Mouse (Mus musculus) neural tube, embryonic 11.5 days (tissue): ENCODE measurements at regions not wholly inside any gene's neighbourhood (a gene's known extent, or its start where the extent isn't known, plus 50 kb on each side); places are given as distances from the start of the nearest gene placed in this dataset.

Experiments used
- ATAC-seq: fragments of 200-750 bp; cut with Nextera tagmentation; 2 replicates; pipeline ENCODE4 v1.8.0; 2017; ENCODE audit warnings: moderate number of reproducible peaks, mild to moderate bottlenecking, moderate TSS enrichment, moderate library complexity; ENCODE audit not compliant: insufficient read depth, low FRiP score, low TSS enrichment
- DNase-seq: peaks from one replicate; pipeline ENCODE4 v3.0.0-alpha.2; 2015; ENCODE audit warnings: low spot score
- H3K27ac ChIP-seq: fragments of 300-500 bp; sonication (generic); 2 replicates; pipeline ENCODE4 v1.5.1; 2014; ENCODE audit warnings: low read depth, mild to moderate bottlenecking, low read length
- H3K27me3 ChIP-seq: fragments of 300-500 bp; sonication (generic); 2 replicates; pipeline ENCODE4 v1.6.1; 2014; ENCODE audit warnings: mild to moderate bottlenecking, low read length, mixed read lengths; ENCODE audit not compliant: control insufficient read depth, insufficient read depth
- H3K36me3 ChIP-seq: fragments of 300-500 bp; sonication (generic); 2 replicates; pipeline ENCODE4 v1.6.1; 2014; ENCODE audit warnings: mild to moderate bottlenecking, low read length, moderate library complexity, mixed read lengths; ENCODE audit not compliant: control insufficient read depth, insufficient read depth
- H3K4me1 ChIP-seq: fragments of 300-500 bp; sonication (generic); 2 replicates; pipeline ENCODE4 v1.6.1; 2014; ENCODE audit warnings: low read length, mixed read lengths; ENCODE audit not compliant: control insufficient read depth, insufficient read depth
- H3K4me2 ChIP-seq: fragments of 300-500 bp; sonication (generic); 2 replicates; pipeline ENCODE4 v1.6.1; 2014; ENCODE audit warnings: low read depth, mild to moderate bottlenecking, moderate library complexity
- H3K4me3 ChIP-seq: fragments of 300-500 bp; sonication (generic); 2 replicates; pipeline ENCODE4 v1.5.1; 2014; ENCODE audit warnings: low read depth, low read length
- H3K9ac ChIP-seq: fragments of 300-500 bp; sonication (generic); 2 replicates; pipeline ENCODE4 v1.6.1; 2014; ENCODE audit warnings: mild to moderate bottlenecking, low read length
- H3K9me3 ChIP-seq: fragments of 300-500 bp; sonication (generic); 2 replicates; pipeline ENCODE4 v1.6.1; 2016; ENCODE audit warnings: low read length; ENCODE audit not compliant: control insufficient read depth
- WGBS: fragments of 180-500 bp; shearing (Covaris S2); extraction: QIAGEN DNeasy Blood & Tissue Kit; methylation state at CpG from one replicate; pipeline ENCODE4 v1.1.7; 2014; 5-methylcytosine and 5-hydroxymethylcytosine counted together

- no peak for ATAC-seq
- 38% methylated on average over 3 of the region's 3 CpGs for WGBS
These were observed 55.6 kb upstream of the Ccdc190 start for GRCm38 (mm10) chr1:169872865-169873264.

GRCm38 (mm10) chr1:169868636-169869035 is 59.8 kb upstream of the Ccdc190 start:
- Histone ChIP-seq H3K36me3 (no peaks in the 10 kb centered on the region), H3K4me3 (no peak overlapping the region), H3K9ac (no peak overlapping the region), H3K4me2 (no peak overlapping the region), H3K4me1 (no peaks in the 10 kb centered on the region), H3K27ac (no peak overlapping the region), H3K9me3 (no peaks in the 10 kb centered on the region), H3K27me3 (no peaks in the 10 kb centered on the region)
- DNase-seq = no peak
- WGBS = 83% methylated on average over 3 of the region's 3 CpGs
- ATAC-seq = no peak

More at GRCm38 (mm10) chr1:169872865-169873264, 55.6 kb upstream of the Ccdc190 start:
- Histone ChIP-seq H3K27me3 (no peaks in the 10 kb centered on the region), H3K4me3 (no peak overlapping the region), H3K9me3 (no peaks in the 10 kb centered on the region), H3K27ac (no peak overlapping the region), H3K4me1 (no peaks in the 10 kb centered on the region), H3K9ac (no peak overlapping the region), H3K4me2 (no peak overlapping the region), H3K36me3 (no peaks in the 10 kb centered on the region)
- DNase-seq = no peak

- no peaks in the 10 kb centered on the region for H3K36me3 ChIP-seq
- 50% methylated on average over 3 of the region's 3 CpGs for WGBS
- H3K9ac ChIP-seq = no peak overlapping the region
- H3K27me3 ChIP-seq = no peaks in the 10 kb centered on the region
- DNase-seq = no peak
- no peaks in the 10 kb centered on the region for H3K4me1 ChIP-seq
- H3K4me2 ChIP-seq = no peak overlapping the region
- no peak for ATAC-seq
- no peaks in the 10 kb centered on the region for H3K9me3 ChIP-seq
- H3K27ac ChIP-seq = no peak overlapping the region
- no peak overlapping the region for H3K4me3 ChIP-seq
These were observed 61.0 kb upstream of the Ccdc190 start for GRCm38 (mm10) chr1:169867453-169867852.

GRCm38 (mm10) chr1:169866840-169867239 is 61.6 kb upstream of the Ccdc190 start:
- Histone ChIP-seq H3K4me3 (no peak overlapping the region), H3K27me3 (no peaks in the 10 kb centered on the region), H3K9ac (no peak overlapping the region), H3K4me1 (no peaks in the 10 kb centered on the region), H3K27ac (no peak overlapping the region), H3K36me3 (no peaks in the 10 kb centered on the region), H3K4me2 (no peak overlapping the region), H3K9me3 (no peaks in the 10 kb centered on the region)
- 44% methylated on average over 6 of the region's 6 CpGs for WGBS
- ATAC-seq (no peak), DNase-seq (no peak)

GRCm38 (mm10) chr1:169859041-169859440 is 69.4 kb upstream of the Ccdc190 start:
- DNase-seq (no peak), ATAC-seq (no peak)
- Histone ChIP-seq H3K36me3 (no peaks in the 10 kb centered on the region), H3K4me2 (no peak overlapping the region), H3K4me1 (no peaks in the 10 kb centered on the region), H3K9me3 (no peaks in the 10 kb centered on the region), H3K4me3 (no peak overlapping the region), H3K27me3 (no peaks in the 10 kb centered on the region), H3K9ac (no peak overlapping the region), H3K27ac (no peak overlapping the region)
- 89% methylated on average over 3 of the region's 3 CpGs for WGBS

- H3K9me3 ChIP-seq = no peaks in the 10 kb centered on the region
- H3K36me3 ChIP-seq = no peaks in the 10 kb centered on the region
- H3K4me1 ChIP-seq = no peaks in the 10 kb centered on the region
- DNase-seq (no peak), ATAC-seq (no peak)
- no peak overlapping the region for H3K4me2 ChIP-seq
- H3K4me3 ChIP-seq = no peak overlapping the region
- H3K27me3 ChIP-seq = no peaks in the 10 kb centered on the region
- no peak overlapping the region for H3K27ac ChIP-seq
- H3K9ac ChIP-seq = no peak overlapping the region
- 62% methylated on average over 4 of the region's 4 CpGs for WGBS
These were observed 76.8 kb upstream of the Ccdc190 start for GRCm38 (mm10) chr1:169851663-169852062.

- no peak overlapping the region for H3K9ac ChIP-seq
- no peak overlapping the region for H3K4me3 ChIP-seq
- H3K9me3 ChIP-seq = no peaks in the 10 kb centered on the region
- H3K27ac ChIP-seq = no peak overlapping the region
- H3K4me1 ChIP-seq = no peaks in the 10 kb centered on the region
- H3K4me2 ChIP-seq = no peak overlapping the region
- ATAC-seq = no peak
- no peaks in the 10 kb centered on the region for H3K36me3 ChIP-seq
- no peaks in the 10 kb centered on the region for H3K27me3 ChIP-seq
- WGBS = 84% methylated on average over 10 of the region's 10 CpGs
- no peak for DNase-seq
These were observed 80.0 kb upstream of the Ccdc190 start for GRCm38 (mm10) chr1:169848254-169849015.

- ATAC-seq = no peak
- no peak overlapping the region for H3K4me2 ChIP-seq
These were observed 86.0 kb upstream of the Ccdc190 start for GRCm38 (mm10) chr1:169842490-169842889.

GRCm38 (mm10) chr1:169840948-169841347 is 87.5 kb upstream of the Ccdc190 start:
- Histone ChIP-seq H3K27ac (no peak overlapping the region), H3K9me3 (no peaks in the 10 kb centered on the region), H3K9ac (no peak overlapping the region), H3K36me3 (no peaks in the 10 kb centered on the region), H3K4me1 (no peaks in the 10 kb centered on the region), H3K27me3 (no peaks in the 10 kb centered on the region), H3K4me3 (no peak overlapping the region), H3K4me2 (no peak overlapping the region)
- DNase-seq (no peak), ATAC-seq (no peak)
- WGBS = 87% methylated on average over 4 of the region's 4 CpGs

More at GRCm38 (mm10) chr1:169842490-169842889, 86.0 kb upstream of the Ccdc190 start:
- Histone ChIP-seq H3K27ac (no peak overlapping the region), H3K9me3 (no peaks in the 10 kb centered on the region), H3K4me3 (no peak overlapping the region), H3K4me1 (no peaks in the 10 kb centered on the region), H3K36me3 (no peaks in the 10 kb centered on the region), H3K9ac (no peak overlapping the region), H3K27me3 (no peaks in the 10 kb centered on the region)
- no peak for DNase-seq
- WGBS = 83% methylated on average over 4 of the region's 4 CpGs
